Mouse (Mus musculus): Measurements from ENCODE around the gene Usp3. TPM values are rescaled to one million over a fixed set of nuclear protein-coding genes. Genes with fewer than 3 reads are reported as not detected.
A peak's percentile ranks its signal among the peaks of the same experiment; 100 is the strongest.

The Usp3 gene
- polyA plus RNA-seq, 1 experiment from 2014 or later, result 67.1 TPM

DNA sequence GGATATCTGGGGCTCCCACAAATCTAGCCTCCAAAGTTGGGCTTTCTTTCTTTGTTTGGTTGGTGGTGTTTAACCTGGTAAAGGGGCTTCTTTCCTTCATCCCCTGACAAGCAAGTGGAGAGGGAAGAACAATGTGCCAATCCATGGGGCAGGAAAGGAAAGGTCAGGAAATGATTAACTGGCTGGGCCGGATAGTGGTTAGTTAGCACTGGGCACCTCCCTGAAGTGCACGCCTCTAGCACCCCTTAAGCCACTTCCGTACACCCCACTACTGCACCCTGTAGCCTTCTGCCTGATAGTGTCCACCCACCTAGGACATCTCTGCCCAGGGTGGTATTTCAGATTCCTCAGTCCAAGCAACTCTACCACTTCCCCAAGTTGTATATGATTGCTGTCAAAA is 1.1 kb upstream of the Usp3 start:
- Histone ChIP-seq H3K4me2 (replicated peaks; ENCODE audit: low read depth, low read length) (peak overlapping the region; percentile 88), H3K36me3 (ENCODE audit: insufficient read depth, low read length) (no peaks in the 10 kb centered on the region), H3K27me3 (ENCODE audit: insufficient read depth, low read length) (no peaks in the 10 kb centered on the region), H3K4me1 (ENCODE audit: insufficient read depth, low read length) (peaks cover 54% of the 10 kb centered on the region), H3K4me3 (ENCODE audit: low read length) (peak overlapping the region; percentile 86), H3K9me3 (ENCODE audit: low read length) (no peaks in the 10 kb centered on the region), H3K27ac (ENCODE audit: low read length) (peak overlapping the region; percentile 95), H3K9ac (replicated peaks; ENCODE audit: low read length) (peak overlapping the region; percentile 68; the same call in 1 of the 2 replicates)
- WGBS, result 59% methylated on average over 3 of the region's 3 CpGs
- no peak for ATAC-seq (ENCODE audit: low FRiP score, low TSS enrichment)

DNA sequence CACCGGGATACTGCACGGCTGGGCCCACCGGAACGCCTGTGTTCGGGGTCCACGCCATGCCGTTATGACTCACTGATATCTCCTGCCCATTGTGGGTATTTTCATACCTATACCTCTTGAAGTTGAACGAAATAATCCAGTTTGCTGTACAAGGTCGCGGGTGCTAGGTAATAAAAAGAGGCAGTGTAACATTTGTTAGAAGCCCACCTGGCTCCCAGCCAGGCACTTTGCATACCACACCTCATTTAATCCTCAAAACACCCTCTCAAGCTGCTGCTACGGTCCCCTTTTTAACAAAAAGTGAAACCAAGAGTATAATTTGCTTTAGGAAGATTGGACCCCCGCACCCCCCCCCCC is 649 bp upstream of the Usp3 start:
- H3K4me2 ChIP-seq (replicated peaks; ENCODE audit: low read depth, low read length), result peak overlapping the region; percentile 88
- H3K9me3 ChIP-seq (ENCODE audit: low read length), result no peaks in the 10 kb centered on the region
- no peak for ATAC-seq (ENCODE audit: low FRiP score, low TSS enrichment)
- no peaks in the 10 kb centered on the region for H3K27me3 ChIP-seq (ENCODE audit: insufficient read depth, low read length)
- no peaks in the 10 kb centered on the region for H3K36me3 ChIP-seq (ENCODE audit: insufficient read depth, low read length)
- peak overlapping the region; percentile 86 for H3K4me3 ChIP-seq (ENCODE audit: low read length)
- WGBS, result 3% methylated on average over 12 of the region's 12 CpGs
- H3K9ac ChIP-seq (replicated peaks; ENCODE audit: low read length), result peak overlapping the region; percentile 68
- peaks cover 59% of the 10 kb centered on the region for H3K4me1 ChIP-seq (ENCODE audit: insufficient read depth, low read length)
- H3K27ac ChIP-seq (ENCODE audit: low read length), result peak overlapping the region; percentile 95

DNA sequence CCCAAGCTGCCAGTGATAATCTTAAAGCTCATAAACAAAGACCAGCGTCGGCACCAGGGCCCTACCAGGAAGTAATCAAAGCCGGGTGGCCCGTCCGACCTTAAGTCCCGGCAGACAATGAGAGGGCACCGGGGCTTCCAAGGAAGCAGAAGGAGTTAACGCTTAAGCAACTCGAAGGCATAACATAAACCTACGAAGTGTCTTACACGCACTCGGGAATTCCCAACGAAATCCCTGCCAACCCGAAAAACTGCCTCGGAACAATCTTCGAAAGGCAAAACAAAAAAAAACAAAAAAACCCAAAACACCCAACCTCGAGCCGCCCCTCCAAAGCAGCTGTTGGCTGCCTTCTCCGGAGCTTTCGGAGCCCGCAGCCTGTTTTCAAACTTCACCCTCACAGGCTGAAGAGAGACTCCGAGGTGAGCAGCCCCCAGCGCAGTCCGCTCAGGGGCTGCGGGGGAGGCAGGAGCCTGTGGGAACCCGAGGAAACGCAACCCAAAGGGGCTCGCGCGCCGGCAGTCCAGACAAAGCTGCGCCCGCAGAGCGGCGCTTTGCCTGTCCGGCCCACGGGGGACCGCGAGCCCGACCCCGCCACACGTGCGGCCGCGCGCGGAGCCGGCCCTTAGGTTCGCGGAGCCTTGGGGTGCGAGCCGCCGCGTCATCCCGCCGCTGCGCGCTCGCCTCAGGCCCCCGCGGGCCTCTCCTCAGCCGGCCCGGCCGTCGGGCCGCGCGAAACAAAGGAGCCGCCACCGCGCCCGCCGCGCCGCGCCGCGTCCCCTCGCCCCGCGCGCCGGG is 894 bp downstream of the Usp3 start:
- WGBS, result under 1% methylated on average over 63 of the region's 83 CpGs
- peak overlapping the region; percentile 96 for H3K27ac ChIP-seq (ENCODE audit: low read length)
- H3K4me2 ChIP-seq (replicated peaks; ENCODE audit: low read depth, low read length), result peak overlapping the region; percentile 70
- H3K4me3 ChIP-seq (ENCODE audit: low read length), result peak overlapping the region; percentile 86
- no peaks in the 10 kb centered on the region for H3K36me3 ChIP-seq (ENCODE audit: insufficient read depth, low read length)
- no peaks in the 10 kb centered on the region for H3K27me3 ChIP-seq (ENCODE audit: insufficient read depth, low read length)
- peak overlapping the region; percentile 99 for H3K9ac ChIP-seq (replicated peaks; ENCODE audit: low read length)
- H3K4me1 ChIP-seq (ENCODE audit: insufficient read depth, low read length), result peaks cover 56% of the 10 kb centered on the region
- peak; percentile 41 for ATAC-seq (ENCODE audit: low FRiP score, low TSS enrichment)
- no peaks in the 10 kb centered on the region for H3K9me3 ChIP-seq (ENCODE audit: low read length)

DNA sequence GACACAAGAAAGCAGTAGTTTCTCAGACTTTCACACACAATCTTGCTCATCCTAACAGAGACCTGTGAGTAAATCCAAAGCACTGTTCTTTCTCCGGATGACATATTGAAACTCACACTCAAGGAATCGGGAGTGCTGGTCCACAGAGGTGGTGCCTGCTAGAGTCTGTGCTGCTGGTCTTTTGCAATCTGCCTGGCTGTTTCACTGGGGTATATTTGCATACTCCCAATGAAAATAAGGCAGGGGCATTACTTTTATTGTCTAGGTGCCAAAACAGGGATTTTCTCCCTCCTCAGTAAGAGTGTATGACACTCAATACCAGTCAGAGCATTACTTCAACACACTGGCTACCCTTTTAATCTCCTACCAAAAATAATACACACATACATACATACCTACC is 2.9 kb downstream of the Usp3 start:
- H3K27ac ChIP-seq (ENCODE audit: low read length), result no peak overlapping the region
- H3K4me1 ChIP-seq (ENCODE audit: insufficient read depth, low read length), result peaks cover 44% of the 10 kb centered on the region
- no peak for ATAC-seq (ENCODE audit: low FRiP score, low TSS enrichment)
- H3K4me3 ChIP-seq (ENCODE audit: low read length), result no peak overlapping the region
- no peak overlapping the region for H3K4me2 ChIP-seq (replicated peaks; ENCODE audit: low read depth, low read length)
- WGBS, result 58% methylated on average over 2 of the region's 2 CpGs
- H3K36me3 ChIP-seq (ENCODE audit: insufficient read depth, low read length), result no peaks in the 10 kb centered on the region
- no peaks in the 10 kb centered on the region for H3K9me3 ChIP-seq (ENCODE audit: low read length)
- no peak overlapping the region for H3K9ac ChIP-seq (replicated peaks; ENCODE audit: low read length)
- H3K27me3 ChIP-seq (ENCODE audit: insufficient read depth, low read length), result no peaks in the 10 kb centered on the region

DNA sequence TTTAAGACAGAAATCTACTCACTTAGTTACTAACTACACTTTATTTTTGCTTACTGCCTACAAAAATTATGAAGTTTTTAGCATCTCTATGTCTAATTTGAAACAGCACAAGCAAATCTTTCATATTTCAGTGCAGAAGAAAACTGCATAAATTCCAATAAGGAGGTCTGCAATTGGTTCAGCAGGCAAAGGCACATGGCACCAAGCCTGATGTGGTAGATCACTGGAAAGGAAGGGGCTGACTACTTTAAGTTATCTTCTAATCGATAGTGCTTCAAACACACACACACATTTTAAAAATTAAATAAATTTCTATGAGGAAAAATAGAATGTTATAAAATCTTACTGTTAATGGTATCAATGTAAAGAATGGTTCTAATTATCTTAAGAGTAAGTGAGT is 5.9 kb downstream of the Usp3 start:
- Histone ChIP-seq H3K9ac (replicated peaks; ENCODE audit: low read length) (no peak overlapping the region), H3K27ac (ENCODE audit: low read length) (no peak overlapping the region), H3K4me3 (ENCODE audit: low read length) (no peak overlapping the region), H3K36me3 (ENCODE audit: insufficient read depth, low read length) (no peaks in the 10 kb centered on the region), H3K4me2 (replicated peaks; ENCODE audit: low read depth, low read length) (no peak overlapping the region), H3K4me1 (ENCODE audit: insufficient read depth, low read length) (peaks cover 29% of the 10 kb centered on the region), H3K9me3 (ENCODE audit: low read length) (no peaks in the 10 kb centered on the region), H3K27me3 (ENCODE audit: insufficient read depth, low read length) (no peaks in the 10 kb centered on the region)
- 94% methylated on average over 1 of the region's 1 CpGs for WGBS
- no peak for ATAC-seq (ENCODE audit: low FRiP score, low TSS enrichment)

DNA sequence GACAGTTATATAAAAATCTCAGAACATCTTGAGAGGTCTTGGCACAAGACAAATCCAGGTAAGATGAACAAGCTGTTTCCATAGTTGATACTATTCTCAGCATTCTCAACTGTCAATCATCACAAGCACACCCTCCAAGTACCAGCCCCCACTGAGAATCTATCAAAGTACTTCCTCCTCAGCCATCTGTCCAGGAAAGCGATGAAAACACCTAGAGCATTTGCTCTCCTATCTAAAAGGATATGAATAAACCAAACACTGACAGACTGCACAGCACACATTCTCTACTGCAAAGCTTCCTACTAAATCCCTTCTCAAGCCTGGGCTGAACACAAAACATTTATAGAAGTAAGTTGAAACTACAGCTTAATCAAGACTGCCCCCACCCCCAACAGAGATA is 6.4 kb downstream of the Usp3 start:
- WGBS, result 61% methylated on average over 1 of the region's 1 CpGs
- Histone ChIP-seq H3K9ac (replicated peaks; ENCODE audit: low read length) (no peak overlapping the region), H3K36me3 (ENCODE audit: insufficient read depth, low read length) (no peaks in the 10 kb centered on the region), H3K4me1 (ENCODE audit: insufficient read depth, low read length) (peaks cover 29% of the 10 kb centered on the region), H3K4me2 (replicated peaks; ENCODE audit: low read depth, low read length) (no peak overlapping the region), H3K4me3 (ENCODE audit: low read length) (no peak overlapping the region), H3K9me3 (ENCODE audit: low read length) (no peaks in the 10 kb centered on the region), H3K27ac (ENCODE audit: low read length) (no peak overlapping the region), H3K27me3 (ENCODE audit: insufficient read depth, low read length) (no peaks in the 10 kb centered on the region)
- ATAC-seq (ENCODE audit: low FRiP score, low TSS enrichment), result no peak

GRCm38 (mm10) chr9:66585191-66585590 is 7.8 kb downstream of the Usp3 start:
- ATAC-seq (ENCODE audit: low FRiP score, low TSS enrichment), result no peak
- WGBS, result 82% methylated on average over 1 of the region's 1 CpGs
- Histone ChIP-seq H3K4me1 (ENCODE audit: insufficient read depth, low read length) (peaks cover 18% of the 10 kb centered on the region), H3K4me2 (replicated peaks; ENCODE audit: low read depth, low read length) (no peak overlapping the region), H3K4me3 (ENCODE audit: low read length) (no peak overlapping the region), H3K27me3 (ENCODE audit: insufficient read depth, low read length) (no peaks in the 10 kb centered on the region), H3K9me3 (ENCODE audit: low read length) (no peaks in the 10 kb centered on the region), H3K27ac (ENCODE audit: low read length) (no peak overlapping the region), H3K36me3 (ENCODE audit: insufficient read depth, low read length) (no peaks in the 10 kb centered on the region), H3K9ac (replicated peaks; ENCODE audit: low read length) (no peak overlapping the region)

- H3K4me3 ChIP-seq (ENCODE audit: low read length), result no peak overlapping the region
- no peaks in the 10 kb centered on the region for H3K9me3 ChIP-seq (ENCODE audit: low read length)
- H3K27ac ChIP-seq (ENCODE audit: low read length), result no peak overlapping the region
- no peaks in the 10 kb centered on the region for H3K36me3 ChIP-seq (ENCODE audit: insufficient read depth, low read length)
- no peaks in the 10 kb centered on the region for H3K27me3 ChIP-seq (ENCODE audit: insufficient read depth, low read length)
- no peak overlapping the region for H3K9ac ChIP-seq (replicated peaks; ENCODE audit: low read length)
- no peak overlapping the region for H3K4me2 ChIP-seq (replicated peaks; ENCODE audit: low read depth, low read length)
- H3K4me1 ChIP-seq (ENCODE audit: insufficient read depth, low read length), result peaks cover 12% of the 10 kb centered on the region
- ATAC-seq (ENCODE audit: low FRiP score, low TSS enrichment), result no peak
These were observed 8.8 kb downstream of the Usp3 start for GRCm38 (mm10) chr9:66584176-66584575.

DNA sequence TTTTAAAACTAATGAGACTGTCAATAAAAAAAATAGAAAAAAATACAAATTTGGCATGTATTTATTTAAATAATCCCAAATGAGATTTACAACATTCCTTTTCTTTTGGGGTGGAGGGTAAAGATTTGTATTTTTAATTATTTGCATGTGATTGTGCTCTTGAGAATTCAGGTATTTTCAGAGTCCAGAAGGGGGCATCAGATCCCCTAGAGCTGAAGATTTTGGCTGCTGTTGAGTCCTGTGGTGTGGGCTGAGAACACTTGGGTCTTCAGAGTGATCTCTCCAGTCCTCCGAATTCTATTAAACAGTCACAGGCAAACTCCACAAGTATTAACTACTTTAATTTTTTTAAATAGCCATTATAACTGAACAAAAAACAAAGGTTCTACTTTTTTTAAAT is 9.7 kb downstream of the Usp3 start:
- H3K4me1 ChIP-seq (ENCODE audit: insufficient read depth, low read length), result peaks cover 6% of the 10 kb centered on the region; the same call in 1 of the 2 replicates
- H3K36me3 ChIP-seq (ENCODE audit: insufficient read depth, low read length), result no peaks in the 10 kb centered on the region
- H3K27ac ChIP-seq (ENCODE audit: low read length), result no peak overlapping the region
- H3K4me2 ChIP-seq (replicated peaks; ENCODE audit: low read depth, low read length), result no peak overlapping the region
- no peak for ATAC-seq (ENCODE audit: low FRiP score, low TSS enrichment)
- no peaks in the 10 kb centered on the region for H3K9me3 ChIP-seq (ENCODE audit: low read length)
- no peak overlapping the region for H3K9ac ChIP-seq (replicated peaks; ENCODE audit: low read length)
- 89% methylated on average over 1 of the region's 1 CpGs for WGBS
- H3K27me3 ChIP-seq (ENCODE audit: insufficient read depth, low read length), result no peaks in the 10 kb centered on the region
- no peak overlapping the region for H3K4me3 ChIP-seq (ENCODE audit: low read length)

- Histone ChIP-seq H3K4me1 (ENCODE audit: insufficient read depth, low read length) (peaks cover 3% of the 10 kb centered on the region; the same call in 1 of the 2 replicates), H3K27ac (ENCODE audit: low read length) (no peak overlapping the region), H3K9me3 (ENCODE audit: low read length) (no peaks in the 10 kb centered on the region), H3K36me3 (ENCODE audit: insufficient read depth, low read length) (no peaks in the 10 kb centered on the region), H3K9ac (replicated peaks; ENCODE audit: low read length) (no peak overlapping the region), H3K27me3 (ENCODE audit: insufficient read depth, low read length) (no peaks in the 10 kb centered on the region), H3K4me3 (ENCODE audit: low read length) (no peak overlapping the region), H3K4me2 (replicated peaks; ENCODE audit: low read depth, low read length) (no peak overlapping the region)
- ATAC-seq (ENCODE audit: low FRiP score, low TSS enrichment), result no peak
- WGBS, result 63% methylated on average over 3 of the region's 3 CpGs
These were observed 11.2 kb downstream of the Usp3 start for GRCm38 (mm10) chr9:66581694-66582093.

Data from kidney, embryonic 16.5 days (tissue).